Mouse (Mus musculus) midbrain, embryonic 12.5 days (tissue): ENCODE results near the gene Rtf1. TPM values are rescaled to one million over a fixed set of nuclear protein-coding genes. Genes with fewer than 3 reads are reported as not detected.
"Not testable (repeated sequence)": the region's sequence is repeated elsewhere in the genome, so short reads cannot be mapped to it uniquely, and the experiment has no call there.

Source experiments
- ATAC-seq: fragments of 200-750 bp; cut with Nextera tagmentation; 2 replicates; pipeline ENCODE4 v1.8.0; 2017; ENCODE audit warnings: low read depth, moderate TSS enrichment, moderate library complexity; ENCODE audit not compliant: low FRiP score
- H3K27ac ChIP-seq: fragments of 300-500 bp; sonication (generic); replicated peaks from 2 replicates; pipeline ENCODE4 v1.5.1; 2016; ENCODE audit warnings: mild to moderate bottlenecking
- H3K27me3 ChIP-seq: fragments of 300-500 bp; sonication (generic); 2 replicates; pipeline ENCODE4 v1.6.1; 2016; ENCODE audit warnings: mild to moderate bottlenecking
- H3K36me3 ChIP-seq: fragments of 300-500 bp; sonication (generic); 2 replicates; pipeline ENCODE4 v1.6.1; 2016
- H3K4me1 ChIP-seq: fragments of 300-500 bp; sonication (generic); 2 replicates; pipeline ENCODE4 v1.6.1; 2016
- H3K4me2 ChIP-seq: fragments of 300-500 bp; sonication (generic); replicated peaks from 2 replicates; pipeline ENCODE4 v1.6.1; 2016; ENCODE audit warnings: mild to moderate bottlenecking, moderate library complexity
- H3K4me3 ChIP-seq: fragments of 300-500 bp; sonication (generic); 2 replicates; pipeline ENCODE4 v1.5.1; 2016; ENCODE audit warnings: mild to moderate bottlenecking
- H3K9ac ChIP-seq: fragments of 300-500 bp; sonication (generic); replicated peaks from 2 replicates; pipeline ENCODE4 v1.6.1; 2016; ENCODE audit warnings: mild to moderate bottlenecking, moderate library complexity
- H3K9me3 ChIP-seq: fragments of 300-500 bp; sonication (generic); 2 replicates; pipeline ENCODE4 v1.6.1; 2016; ENCODE audit warnings: mild to moderate bottlenecking
- WGBS: fragments of 180-500 bp; shearing (Covaris S2); methylation state at CpG from one replicate; pipeline ENCODE4 v1.1.7; 2016; 5-methylcytosine and 5-hydroxymethylcytosine counted together
- polyA plus RNA-seq: library from polyadenylated mRNA; unstranded; fragments of >200 nt; fragmentation: Nextera tagmentation; extraction: Ambion mirVana; gene quantifications from 2 replicates; pipeline ENCODE4 v1.2.1, GENCODE M21; 2016

Rtf1 gene
- polyA plus RNA-seq, 1 experiment from 2014 or later: 68.4 TPM

GRCm38 (mm10) chr2:119694826-119695225 is 20.0 kb downstream of the Rtf1 start:
- ATAC-seq: no peak
- 100% methylated on average over 2 of the region's 2 CpGs for WGBS

DNA sequence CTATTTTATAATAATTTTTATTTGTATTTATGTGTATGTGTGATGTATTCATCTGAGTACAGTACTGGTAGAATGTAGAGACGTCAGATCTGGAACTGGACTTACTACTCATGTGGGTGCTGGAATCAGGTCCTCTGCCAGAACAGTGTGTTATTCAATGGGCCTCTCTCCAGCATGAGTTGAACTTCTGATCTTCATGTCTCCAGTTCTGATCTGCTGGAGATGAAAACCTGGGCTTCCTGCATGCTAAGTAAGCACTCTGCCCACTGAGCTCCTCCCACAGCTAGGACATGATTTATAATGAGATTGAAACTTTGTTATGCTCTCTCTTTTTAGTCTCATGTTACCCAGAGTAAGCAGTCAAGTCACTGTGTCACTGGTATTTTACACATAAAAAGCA is 21.2 kb downstream of the Rtf1 start:
- H3K4me3 ChIP-seq: no peak overlapping the region
- no peaks in the 10 kb centered on the region for H3K4me1 ChIP-seq
- no peaks in the 10 kb centered on the region for H3K27me3 ChIP-seq
- H3K9ac ChIP-seq: no peak overlapping the region
- H3K4me2 ChIP-seq: no peak overlapping the region
- WGBS: 76% methylated on average over 1 of the region's 1 CpGs
- H3K27ac ChIP-seq: no peak overlapping the region
- no peaks in the 10 kb centered on the region for H3K9me3 ChIP-seq
- ATAC-seq: no peak
- peaks cover 21% of the 10 kb centered on the region for H3K36me3 ChIP-seq

More at GRCm38 (mm10) chr2:119694826-119695225, 20.0 kb downstream of the Rtf1 start:
- Histone ChIP-seq H3K36me3 (peaks cover 17% of the 10 kb centered on the region), H3K27ac (no peak overlapping the region), H3K27me3 (no peaks in the 10 kb centered on the region), H3K4me3 (no peak overlapping the region), H3K4me2 (no peak overlapping the region), H3K9ac (no peak overlapping the region), H3K4me1 (no peaks in the 10 kb centered on the region), H3K9me3 (no peaks in the 10 kb centered on the region)

GRCm38 (mm10) chr2:119698472-119698871 is 23.6 kb downstream of the Rtf1 start:
- 84% methylated on average over 2 of the region's 2 CpGs for WGBS

DNA sequence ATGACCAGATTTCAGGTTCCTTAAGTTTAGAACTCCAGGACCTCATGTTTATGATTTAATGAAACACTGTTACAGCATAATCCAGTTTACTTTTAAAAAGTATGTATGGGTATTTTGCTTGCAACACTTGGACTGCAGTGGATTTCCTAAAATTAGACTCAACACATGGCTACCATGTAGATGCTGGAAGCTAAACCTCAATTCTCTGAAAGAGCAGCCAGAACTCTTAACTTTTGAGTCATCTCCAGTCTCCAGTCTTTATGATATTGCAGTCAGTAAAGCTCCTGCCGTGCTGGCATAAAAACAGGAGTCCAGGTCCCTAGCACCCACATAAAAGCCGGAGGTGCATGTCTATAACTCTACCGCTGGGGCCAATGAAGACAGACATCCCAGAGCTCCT is 25.1 kb downstream of the Rtf1 start:
- Histone ChIP-seq H3K36me3 (peaks cover 22% of the 10 kb centered on the region), H3K4me2 (no peak overlapping the region), H3K4me1 (no peaks in the 10 kb centered on the region), H3K9me3 (no peaks in the 10 kb centered on the region), H3K9ac (no peak overlapping the region), H3K27ac (no peak overlapping the region), H3K4me3 (no peak overlapping the region), H3K27me3 (no peaks in the 10 kb centered on the region)
- WGBS: 94% methylated on average over 3 of the region's 3 CpGs
- no peak for ATAC-seq

More at GRCm38 (mm10) chr2:119698472-119698871, 23.6 kb downstream of the Rtf1 start:
- H3K4me2 ChIP-seq: no peak overlapping the region
- H3K9me3 ChIP-seq: no peaks in the 10 kb centered on the region
- ATAC-seq: no peak
- H3K27ac ChIP-seq: no peak overlapping the region
- H3K4me1 ChIP-seq: no peaks in the 10 kb centered on the region
- H3K4me3 ChIP-seq: no peak overlapping the region
- no peak overlapping the region for H3K9ac ChIP-seq
- H3K27me3 ChIP-seq: no peaks in the 10 kb centered on the region
- peaks cover 29% of the 10 kb centered on the region for H3K36me3 ChIP-seq

- peaks cover 47% of the 10 kb centered on the region for H3K36me3 ChIP-seq
- 90% methylated on average over 2 of the region's 2 CpGs for WGBS
- H3K4me3 ChIP-seq: no peak overlapping the region
- no peak overlapping the region for H3K27ac ChIP-seq
- ATAC-seq: no peak
- H3K4me1 ChIP-seq: no peaks in the 10 kb centered on the region
- H3K9me3 ChIP-seq: no peaks in the 10 kb centered on the region
- H3K9ac ChIP-seq: no peak overlapping the region
- no peaks in the 10 kb centered on the region for H3K27me3 ChIP-seq
- H3K4me2 ChIP-seq: no peak overlapping the region
Measured at GRCm38 (mm10) chr2:119703171-119703570, 28.3 kb downstream of the Rtf1 start.

DNA sequence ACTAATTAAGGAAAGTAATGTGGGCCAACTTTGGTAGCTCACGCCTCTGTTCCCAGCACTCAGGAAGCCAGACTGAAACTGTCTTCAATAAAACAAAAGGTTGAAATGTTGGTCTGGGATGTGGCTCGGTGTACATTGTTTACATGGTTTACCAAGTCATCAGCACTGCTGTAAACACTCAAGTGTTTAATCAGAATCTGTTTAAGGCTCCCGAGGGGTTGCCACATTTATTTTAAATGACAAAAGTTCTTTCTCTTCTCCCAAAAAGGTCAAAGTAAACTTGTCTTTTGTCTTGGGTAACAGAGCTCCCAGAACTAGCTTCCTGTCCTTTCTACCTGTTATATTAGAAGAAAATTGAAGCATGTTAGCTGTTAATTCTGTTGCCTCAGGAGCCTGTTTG is 32.8 kb downstream of the Rtf1 start:
- no peaks in the 10 kb centered on the region for H3K4me1 ChIP-seq
- H3K36me3 ChIP-seq: peaks cover 71% of the 10 kb centered on the region
- no peak overlapping the region for H3K9ac ChIP-seq
- no peak overlapping the region for H3K27ac ChIP-seq
- H3K27me3 ChIP-seq: no peaks in the 10 kb centered on the region
- H3K4me3 ChIP-seq: no peak overlapping the region
- WGBS: 92% methylated on average over 3 of the region's 3 CpGs
- H3K9me3 ChIP-seq: no peaks in the 10 kb centered on the region
- ATAC-seq: no peak
- no peak overlapping the region for H3K4me2 ChIP-seq

- Histone ChIP-seq H3K4me1 (no peaks in the 10 kb centered on the region), H3K9me3 (no peaks in the 10 kb centered on the region), H3K9ac (no peak overlapping the region), H3K36me3 (peaks cover 77% of the 10 kb centered on the region), H3K4me2 (no peak overlapping the region), H3K4me3 (no peak overlapping the region), H3K27ac (no peak overlapping the region), H3K27me3 (no peaks in the 10 kb centered on the region)
- 90% methylated on average over 3 of the region's 3 CpGs for WGBS
- ATAC-seq: no peak
Measured at GRCm38 (mm10) chr2:119710011-119710410, 35.1 kb downstream of the Rtf1 start.

DNA sequence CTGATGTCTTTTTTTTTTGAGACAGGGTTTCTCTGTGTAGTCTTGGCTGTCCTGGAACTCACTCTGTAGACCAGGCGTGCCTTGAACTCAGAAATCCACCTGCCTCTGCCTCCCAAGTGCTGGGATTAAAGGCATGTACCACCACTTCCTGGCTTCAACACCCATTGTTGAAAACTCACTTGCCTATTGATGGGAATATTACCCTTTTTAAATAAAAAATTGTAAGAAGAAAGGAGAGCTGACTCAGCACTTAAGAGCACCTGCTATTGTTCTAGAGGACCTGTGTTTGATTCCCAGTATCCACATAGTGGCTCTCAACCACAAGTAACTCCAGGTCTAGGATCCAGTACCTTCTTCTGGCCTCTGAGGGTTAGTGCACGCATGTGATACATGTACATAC is 41.0 kb downstream of the Rtf1 start:
- H3K27ac ChIP-seq, H3K27me3 ChIP-seq, H3K4me3 ChIP-seq, H3K9ac ChIP-seq, H3K4me1 ChIP-seq, H3K4me2 ChIP-seq, ATAC-seq, H3K9me3 ChIP-seq: not testable (repeated sequence)
- peaks cover 80% of the 10 kb centered on the region for H3K36me3 ChIP-seq
- WGBS: 94% methylated on average over 2 of the region's 2 CpGs

GRCm38 (mm10) chr2:119721070-119721469 is 46.2 kb downstream of the Rtf1 start:
- H3K36me3 ChIP-seq: peaks cover 91% of the 10 kb centered on the region
- no peak for ATAC-seq
- 96% methylated on average over 8 of the region's 8 CpGs for WGBS

GRCm38 (mm10) chr2:119727762-119728416 is 53.0 kb downstream of the Rtf1 start:
- Histone ChIP-seq H3K36me3 (peaks cover 96% of the 10 kb centered on the region), H3K27ac (no peak overlapping the region), H3K4me3 (no peak overlapping the region), H3K9ac (no peak overlapping the region), H3K9me3 (no peaks in the 10 kb centered on the region), H3K4me1 (no peaks in the 10 kb centered on the region), H3K27me3 (no peaks in the 10 kb centered on the region), H3K4me2 (no peak overlapping the region)
- ATAC-seq: no peak
- WGBS: 93% methylated on average over 3 of the region's 3 CpGs

More at GRCm38 (mm10) chr2:119721070-119721469, 46.2 kb downstream of the Rtf1 start:
- H3K27me3 ChIP-seq: no peaks in the 10 kb centered on the region
- H3K9me3 ChIP-seq: no peaks in the 10 kb centered on the region
- H3K27ac ChIP-seq: no peak overlapping the region
- no peaks in the 10 kb centered on the region for H3K4me1 ChIP-seq
- H3K4me3 ChIP-seq: no peak overlapping the region
- H3K4me2 ChIP-seq: no peak overlapping the region
- no peak overlapping the region for H3K9ac ChIP-seq

- no peak for ATAC-seq
- H3K9me3 ChIP-seq: no peaks in the 10 kb centered on the region
- no peak overlapping the region for H3K27ac ChIP-seq
- H3K4me1 ChIP-seq: no peaks in the 10 kb centered on the region
- no peak overlapping the region for H3K4me2 ChIP-seq
- no peak overlapping the region for H3K9ac ChIP-seq
- H3K4me3 ChIP-seq: no peak overlapping the region
- no peaks in the 10 kb centered on the region for H3K27me3 ChIP-seq
- WGBS: 90% methylated on average over 4 of the region's 4 CpGs
- H3K36me3 ChIP-seq: peaks cover 100% of the 10 kb centered on the region
Measured at GRCm38 (mm10) chr2:119730735-119731134, 55.9 kb downstream of the Rtf1 start.

- Histone ChIP-seq H3K9ac (no peak overlapping the region), H3K4me2 (no peak overlapping the region), H3K27ac (no peak overlapping the region), H3K9me3 (no peaks in the 10 kb centered on the region), H3K36me3 (peaks cover 37% of the 10 kb centered on the region), H3K4me3 (no peak overlapping the region), H3K4me1 (peaks cover 16% of the 10 kb centered on the region), H3K27me3 (peaks cover 48% of the 10 kb centered on the region)
- ATAC-seq: no peak
- 31% methylated on average over 12 of the region's 12 CpGs for WGBS
Measured at GRCm38 (mm10) chr2:119737124-119737523, 62.3 kb downstream of the Rtf1 start.

DNA sequence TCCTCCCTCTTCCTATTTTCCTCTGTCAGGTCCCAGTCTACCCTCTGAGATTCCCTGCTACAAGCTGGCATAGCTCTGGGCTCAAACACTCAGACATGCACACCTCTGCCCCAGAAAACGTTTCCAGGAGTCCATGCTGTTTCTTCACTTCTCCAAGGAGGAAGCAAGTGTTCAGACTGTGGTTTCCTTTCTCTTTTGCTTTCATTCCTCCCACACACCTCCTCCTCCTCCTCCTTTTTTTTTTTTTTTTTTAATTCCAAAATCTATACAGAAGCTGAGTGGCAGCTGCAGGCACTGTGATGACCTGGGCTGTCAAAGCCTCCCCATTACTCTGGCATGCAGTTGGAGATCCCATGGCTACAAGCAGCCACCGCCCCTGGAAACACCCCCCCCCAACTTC is 65.7 kb downstream of the Rtf1 start:
- Histone ChIP-seq H3K9me3 (no peaks in the 10 kb centered on the region), H3K4me1 (peaks cover 41% of the 10 kb centered on the region), H3K27me3 (peaks cover 82% of the 10 kb centered on the region), H3K27ac (no peak overlapping the region), H3K36me3 (0 out of 2 replicates have a peak, but pooled peaks cover 2% of the 10 kb centered on the region), H3K9ac (no peak overlapping the region), H3K4me2 (no peak overlapping the region), H3K4me3 (no peak overlapping the region)
- 18% methylated on average over 2 of the region's 2 CpGs for WGBS
- no peak for ATAC-seq
